Mouse (Mus musculus) hindbrain, embryonic 16.5 days (tissue): ENCODE measurements around the gene Gulp1. TPM values are rescaled to one million over a fixed set of nuclear protein-coding genes. Genes with fewer than 3 reads are reported as not detected.
A peak's percentile ranks its signal among the peaks of the same experiment; 100 is the strongest.

Experiments used
- ATAC-seq: fragments of 200-750 bp; cut with Nextera tagmentation; 2 replicates; pipeline ENCODE4 v1.8.0; 2017; ENCODE audit warnings: moderate TSS enrichment, moderate library complexity
- H3K27ac ChIP-seq: fragments of 300-500 bp; sonication (generic); 2 replicates; pipeline ENCODE4 v1.5.1; 2014; ENCODE audit warnings: low read depth, mild to moderate bottlenecking, control low read depth, low read length, moderate library complexity
- H3K27me3 ChIP-seq: fragments of 300-500 bp; sonication (generic); replicated peaks from 2 replicates; pipeline ENCODE4 v1.6.1; 2014; ENCODE audit warnings: low read length; ENCODE audit not compliant: control insufficient read depth, insufficient read depth
- H3K36me3 ChIP-seq: fragments of 300-500 bp; sonication (generic); 2 replicates; pipeline ENCODE4 v1.6.1; 2014; ENCODE audit warnings: mild to moderate bottlenecking, low read length, moderate library complexity, mixed read lengths; ENCODE audit not compliant: control insufficient read depth, insufficient read depth
- H3K4me1 ChIP-seq: fragments of 300-500 bp; sonication (generic); 2 replicates; pipeline ENCODE4 v1.6.1; 2014; ENCODE audit warnings: low read depth, low read length; ENCODE audit not compliant: control insufficient read depth, insufficient read depth
- H3K4me2 ChIP-seq: fragments of 300-500 bp; sonication (generic); 2 replicates; pipeline ENCODE4 v1.6.1; 2014; ENCODE audit warnings: mild to moderate bottlenecking, low read length, control low read depth, moderate library complexity
- H3K4me3 ChIP-seq: fragments of 300-500 bp; sonication (generic); 2 replicates; pipeline ENCODE4 v1.5.1; 2014; ENCODE audit warnings: mild to moderate bottlenecking, low read length, control low read depth, moderate library complexity
- H3K9ac ChIP-seq: fragments of 300-500 bp; sonication (generic); 2 replicates; pipeline ENCODE4 v1.6.1; 2014; ENCODE audit warnings: low read depth, mild to moderate bottlenecking, control low read depth, low read length, moderate library complexity
- H3K9me3 ChIP-seq: fragments of 300-500 bp; sonication (generic); 2 replicates; pipeline ENCODE4 v1.6.1; 2014; ENCODE audit warnings: mild to moderate bottlenecking, low read length, moderate library complexity; ENCODE audit not compliant: control insufficient read depth
- WGBS: fragments of 180-500 bp; shearing (Covaris S2); extraction: QIAGEN DNeasy Blood & Tissue Kit; methylation state at CpG from one replicate; pipeline ENCODE4 v1.1.7; 2014; 5-methylcytosine and 5-hydroxymethylcytosine counted together
- polyA plus RNA-seq: library from polyadenylated mRNA; unstranded; fragments of >200 nt; fragmentation: Nextera tagmentation; extraction: Ambion mirVana; gene quantifications from 2 replicates; pipeline ENCODE4 v1.2.1, GENCODE M21; 2015

The Gulp1 gene
- polyA plus RNA-seq, 1 experiment from 2014 or later = 9.8 TPM

DNA sequence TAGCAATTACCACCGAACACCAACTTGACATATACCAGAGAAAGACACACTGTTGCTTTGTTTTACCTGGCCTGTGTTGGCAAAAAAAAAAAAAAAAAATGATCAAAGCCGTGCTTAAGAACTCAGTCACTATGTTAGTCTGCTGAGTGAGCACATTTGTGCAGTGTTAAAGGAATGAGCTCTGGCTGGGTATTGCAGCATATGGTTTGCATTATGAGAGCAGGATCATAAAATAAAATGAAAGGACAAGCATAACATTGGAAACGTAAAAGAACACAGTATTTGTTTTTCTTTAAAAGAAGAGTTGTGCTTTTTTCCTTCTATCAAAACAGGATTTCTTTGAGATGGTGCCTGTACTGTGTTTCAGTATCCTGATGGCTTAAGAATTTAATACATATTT, 128.1 kb downstream of the Gulp1 start:
- Histone ChIP-seq H3K36me3 (no peaks in the 10 kb centered on the region), H3K4me3 (no peak overlapping the region), H3K9me3 (no peaks in the 10 kb centered on the region), H3K27me3 (no peaks in the 10 kb centered on the region), H3K27ac (no peak overlapping the region), H3K9ac (no peak overlapping the region), H3K4me1 (no peaks in the 10 kb centered on the region), H3K4me2 (no peak overlapping the region)
- WGBS = 66% methylated on average over 3 of the region's 3 CpGs
- ATAC-seq = peak; percentile 42; the same call in 1 of the 2 replicates

DNA sequence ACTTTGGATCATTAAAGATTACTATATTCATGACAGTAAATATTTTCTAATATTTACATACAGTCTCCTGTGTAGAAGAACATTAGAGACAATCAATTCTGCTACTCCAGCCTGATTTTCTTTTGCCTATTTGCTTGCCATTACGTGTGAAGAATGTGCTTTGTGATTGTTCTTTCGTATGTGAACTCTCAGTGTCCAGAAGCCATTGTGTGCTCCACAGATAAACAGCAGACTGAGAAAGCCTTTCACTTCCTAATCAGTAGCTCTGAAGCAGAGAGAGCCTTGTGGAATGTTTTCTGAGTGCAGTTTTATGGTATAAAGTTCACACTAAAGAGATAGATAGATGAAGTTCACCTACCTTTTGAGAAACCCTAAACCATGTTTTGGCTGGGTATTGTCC, 131.2 kb downstream of the Gulp1 start:
- no peaks in the 10 kb centered on the region for H3K36me3 ChIP-seq
- no peak for ATAC-seq
- H3K4me3 ChIP-seq = no peak overlapping the region
- WGBS = 17% methylated on average over 2 of the region's 2 CpGs
- no peaks in the 10 kb centered on the region for H3K27me3 ChIP-seq
- H3K9me3 ChIP-seq = no peaks in the 10 kb centered on the region
- H3K27ac ChIP-seq = no peak overlapping the region
- no peak overlapping the region for H3K4me2 ChIP-seq
- no peaks in the 10 kb centered on the region for H3K4me1 ChIP-seq
- H3K9ac ChIP-seq = no peak overlapping the region

DNA sequence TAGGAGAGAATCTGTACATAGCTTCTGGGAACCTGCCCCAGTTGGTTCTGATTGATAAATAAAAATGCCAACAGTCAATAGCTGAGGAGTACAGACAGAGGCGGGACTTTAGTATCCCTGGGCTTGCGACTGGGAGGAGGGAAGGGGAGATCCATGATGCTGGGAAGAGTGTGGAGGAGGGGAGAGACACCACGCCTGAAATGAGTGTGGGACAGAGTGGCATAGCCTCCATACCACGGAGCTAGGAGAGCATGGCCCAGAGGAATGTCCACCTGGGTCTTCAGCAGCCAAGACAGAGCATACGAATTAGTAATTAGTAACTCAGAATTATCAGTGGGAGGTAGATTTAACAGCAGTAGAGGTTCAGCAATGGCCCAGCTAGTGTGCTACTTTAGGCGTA, 132.4 kb downstream of the Gulp1 start:
- Histone ChIP-seq H3K9ac (no peak overlapping the region), H3K27me3 (no peaks in the 10 kb centered on the region), H3K36me3 (no peaks in the 10 kb centered on the region), H3K4me3 (no peak overlapping the region), H3K4me1 (no peaks in the 10 kb centered on the region), H3K9me3 (no peaks in the 10 kb centered on the region), H3K4me2 (no peak overlapping the region), H3K27ac (no peak overlapping the region)
- 49% methylated on average over 6 of the region's 6 CpGs for WGBS
- ATAC-seq = no peak

DNA sequence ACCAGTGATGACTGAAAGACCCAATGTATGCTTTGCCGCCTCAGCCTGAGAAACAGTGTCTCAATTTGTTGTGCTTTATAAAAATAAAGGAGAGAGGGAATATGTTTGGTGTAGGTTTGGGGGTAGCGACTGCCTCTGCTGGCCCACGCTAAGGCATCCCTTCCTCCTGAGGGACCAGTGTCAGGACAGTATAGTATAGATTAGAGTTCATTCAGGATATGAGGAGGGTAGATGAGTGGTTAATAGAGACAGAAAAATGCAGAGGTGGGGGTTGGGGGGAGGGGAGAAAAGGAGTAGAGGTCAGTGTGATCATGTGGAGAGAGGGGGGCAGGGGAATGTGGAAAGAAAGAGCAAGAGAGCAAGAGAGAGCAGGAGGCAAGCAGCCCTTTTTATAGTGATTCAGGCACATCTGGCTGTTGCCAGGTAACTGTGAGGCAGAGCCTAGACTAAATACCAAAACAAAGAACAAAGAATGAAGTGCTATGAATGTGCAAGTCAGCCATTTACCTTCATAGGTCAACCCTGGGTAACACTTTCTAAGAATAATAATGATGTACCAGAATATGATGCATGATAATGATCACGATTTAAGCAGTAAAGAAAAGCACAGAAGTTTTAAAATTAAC, 169.6 kb downstream of the Gulp1 start:
- no peaks in the 10 kb centered on the region for H3K4me1 ChIP-seq
- no peak overlapping the region for H3K4me2 ChIP-seq
- no peaks in the 10 kb centered on the region for H3K9me3 ChIP-seq
- no peaks in the 10 kb centered on the region for H3K36me3 ChIP-seq
- no peak overlapping the region for H3K27ac ChIP-seq
- 55% methylated on average over 4 of the region's 4 CpGs for WGBS
- no peaks in the 10 kb centered on the region for H3K27me3 ChIP-seq
- no peak for ATAC-seq
- H3K4me3 ChIP-seq = no peak overlapping the region
- H3K9ac ChIP-seq = no peak overlapping the region

DNA sequence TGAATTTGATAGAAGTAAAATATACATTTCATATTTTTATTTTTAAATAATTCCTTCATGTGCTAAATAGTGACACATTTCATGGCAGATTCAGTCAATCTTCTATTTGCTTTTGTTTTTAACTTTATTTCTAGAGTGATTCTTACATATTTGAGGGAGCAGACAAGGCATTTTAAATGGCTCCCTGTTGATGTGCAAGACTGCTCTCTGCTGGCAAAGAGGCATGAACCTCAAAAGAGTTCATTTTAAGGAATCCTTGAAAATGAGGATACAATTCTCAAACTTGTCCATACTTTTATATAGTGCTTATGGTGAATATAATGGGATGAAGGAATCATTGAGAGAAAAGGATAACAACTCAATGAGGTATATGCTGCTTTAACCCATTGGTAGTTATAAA, 189.9 kb downstream of the Gulp1 start:
- Histone ChIP-seq H3K27me3 (no peaks in the 10 kb centered on the region), H3K9me3 (no peaks in the 10 kb centered on the region), H3K9ac (no peak overlapping the region), H3K27ac (no peak overlapping the region), H3K4me3 (no peak overlapping the region), H3K36me3 (no peaks in the 10 kb centered on the region), H3K4me2 (no peak overlapping the region), H3K4me1 (no peaks in the 10 kb centered on the region)
- no peak for ATAC-seq

DNA sequence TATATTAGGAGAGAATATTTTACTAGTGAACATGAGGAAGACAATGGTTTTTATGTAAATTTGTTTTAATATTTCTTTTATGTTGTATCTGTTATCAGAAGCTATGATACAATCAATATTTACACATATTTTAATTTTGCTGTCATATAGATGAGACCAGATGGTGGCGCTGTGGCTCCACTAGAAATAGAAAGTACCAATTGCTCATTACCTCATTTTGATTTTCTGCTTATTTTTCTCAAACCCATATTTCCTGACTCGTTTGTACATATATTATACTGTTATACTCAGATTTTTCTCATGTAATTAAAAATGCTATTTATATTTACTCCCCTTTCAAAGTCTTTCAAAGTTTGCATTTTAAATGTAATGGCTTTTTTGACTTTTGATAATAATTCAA, 194.4 kb downstream of the Gulp1 start:
- Histone ChIP-seq H3K4me3 (no peak overlapping the region), H3K9ac (no peak overlapping the region), H3K27ac (no peak overlapping the region), H3K27me3 (no peaks in the 10 kb centered on the region), H3K9me3 (no peaks in the 10 kb centered on the region), H3K4me2 (no peak overlapping the region), H3K4me1 (no peaks in the 10 kb centered on the region), H3K36me3 (no peaks in the 10 kb centered on the region)
- 7% methylated on average over 2 of the region's 2 CpGs for WGBS
- no peak for ATAC-seq

DNA sequence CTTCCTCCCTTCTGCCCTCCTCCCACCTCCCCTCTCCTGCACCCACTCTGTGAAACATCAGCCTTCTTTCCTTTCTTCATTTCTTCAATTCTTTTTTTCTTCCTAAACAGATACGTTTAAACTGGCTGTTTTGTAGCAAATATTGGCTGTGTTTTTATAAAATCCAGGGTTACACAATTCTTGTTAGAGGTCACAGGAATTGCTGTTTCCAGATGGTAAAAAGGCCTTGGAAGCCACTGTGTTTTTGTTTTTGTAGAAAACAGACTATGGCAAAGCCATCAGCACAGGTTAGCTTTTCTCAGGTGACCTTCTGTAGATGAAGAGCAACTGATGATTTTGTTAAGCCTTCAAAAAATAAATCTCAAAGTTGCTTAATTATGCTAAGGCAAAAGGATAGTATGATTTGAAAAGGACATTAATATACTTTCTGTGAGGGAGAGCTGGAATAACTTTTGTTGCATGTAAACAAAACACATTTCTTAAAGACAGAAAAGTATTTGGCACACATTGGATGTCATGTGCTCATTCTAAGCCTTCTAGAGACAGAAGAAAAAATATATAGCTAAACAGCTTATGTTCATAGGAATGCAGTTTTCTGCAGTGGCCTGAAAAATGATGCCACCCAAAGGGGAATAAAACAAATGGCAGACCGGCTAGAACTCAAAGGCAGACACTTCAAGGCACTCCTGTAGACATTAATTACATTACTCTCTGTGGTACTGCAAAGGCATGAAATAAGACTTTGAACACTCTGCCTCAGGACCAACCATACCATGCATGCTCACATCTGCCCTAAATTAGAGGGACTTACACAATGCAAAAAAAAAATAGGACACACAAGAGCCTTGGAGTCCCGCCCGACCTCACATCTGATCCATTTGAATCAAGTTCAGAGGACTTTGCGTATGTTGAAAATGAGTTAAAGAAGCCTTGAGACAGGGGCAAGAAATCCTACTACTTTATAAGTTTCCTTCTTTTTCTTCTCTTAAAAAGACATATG, 199.7 kb downstream of the Gulp1 start:
- no peak overlapping the region for H3K4me2 ChIP-seq
- 74% methylated on average over 5 of the region's 5 CpGs for WGBS
- no peaks in the 10 kb centered on the region for H3K9me3 ChIP-seq
- H3K27me3 ChIP-seq = no peaks in the 10 kb centered on the region
- no peak overlapping the region for H3K27ac ChIP-seq
- no peak for ATAC-seq
- H3K36me3 ChIP-seq = no peaks in the 10 kb centered on the region
- no peak overlapping the region for H3K9ac ChIP-seq
- no peak overlapping the region for H3K4me3 ChIP-seq
- no peaks in the 10 kb centered on the region for H3K4me1 ChIP-seq

DNA sequence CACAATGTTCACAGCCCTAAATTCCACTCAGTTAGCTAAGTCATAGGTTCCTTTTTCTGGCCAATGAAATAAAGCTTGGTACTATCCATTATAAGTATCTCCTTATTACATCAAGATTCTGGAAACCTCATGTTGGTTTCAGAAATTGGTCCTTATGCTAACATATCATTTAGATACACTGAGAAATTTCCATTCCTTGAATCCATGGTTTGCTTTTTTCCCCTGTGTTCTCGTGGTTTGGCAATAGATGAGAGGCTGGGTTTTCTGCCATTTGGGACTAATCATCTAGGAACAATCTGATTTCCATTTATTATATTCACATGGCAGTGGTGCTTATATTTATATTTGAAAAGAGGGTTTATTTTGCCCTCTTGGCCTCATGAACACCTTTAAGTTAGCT, 226.9 kb downstream of the Gulp1 start:
- Histone ChIP-seq H3K4me3 (no peak overlapping the region), H3K27ac (no peak overlapping the region), H3K9ac (no peak overlapping the region), H3K9me3 (no peaks in the 10 kb centered on the region), H3K4me1 (no peaks in the 10 kb centered on the region), H3K4me2 (no peak overlapping the region), H3K27me3 (no peaks in the 10 kb centered on the region), H3K36me3 (no peaks in the 10 kb centered on the region)
- no peak for ATAC-seq
- 62% methylated on average over 1 of the region's 1 CpGs for WGBS

DNA sequence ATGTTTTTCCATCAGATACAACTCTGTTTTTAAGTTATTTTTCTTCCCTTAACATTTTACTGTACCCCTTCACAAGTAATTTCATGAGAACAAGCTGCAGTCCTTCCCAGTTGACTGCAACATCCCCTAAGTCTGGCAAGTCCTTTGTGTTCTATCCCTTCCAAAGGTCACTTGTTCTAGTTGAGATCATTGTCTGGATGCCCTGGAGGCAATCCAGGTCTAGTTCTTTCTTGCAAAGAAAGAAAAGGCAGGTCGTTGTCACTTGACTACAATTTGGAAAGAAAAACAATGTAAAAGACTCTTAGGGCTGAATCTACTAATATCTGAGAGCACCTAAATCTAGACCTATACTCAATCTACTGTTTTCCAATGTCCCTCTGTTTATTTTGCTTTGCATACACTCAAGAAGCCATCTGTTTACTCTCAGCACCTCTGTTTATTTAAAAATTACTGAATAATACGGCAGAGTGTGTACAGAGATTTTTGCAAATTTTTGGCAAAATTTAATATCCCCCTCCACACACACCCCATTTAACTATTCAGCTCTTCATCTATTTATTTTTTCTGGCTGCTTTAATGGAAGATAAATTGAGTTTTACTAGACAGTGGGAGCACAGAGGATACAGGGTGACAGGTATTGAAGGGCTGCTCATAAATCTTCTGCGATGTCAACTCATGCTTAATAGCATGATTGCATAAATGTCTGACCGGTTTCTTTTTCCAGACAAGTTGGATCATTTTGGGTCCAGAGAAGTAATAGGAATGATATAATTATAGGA, 252.5 kb downstream of the Gulp1 start:
- no peaks in the 10 kb centered on the region for H3K4me1 ChIP-seq
- H3K4me2 ChIP-seq = no peak overlapping the region
- 75% methylated on average over 4 of the region's 4 CpGs for WGBS
- no peak overlapping the region for H3K27ac ChIP-seq
- H3K9ac ChIP-seq = no peak overlapping the region
- no peak overlapping the region for H3K4me3 ChIP-seq
- H3K36me3 ChIP-seq = no peaks in the 10 kb centered on the region
- no peaks in the 10 kb centered on the region for H3K27me3 ChIP-seq
- ATAC-seq = no peak
- no peaks in the 10 kb centered on the region for H3K9me3 ChIP-seq
